Mouse (Mus musculus) lung, adult 2 months (tissue): ENCODE results near the gene Lin7c. TPM values are rescaled to one million over a fixed set of nuclear protein-coding genes. Genes with fewer than 3 reads are reported as not detected.

Experiments used
- DNase-seq: peaks from one replicate; pipeline ENCODE4 v3.0.0; 2022
- H3K4me1 ChIP-seq: fragments of 200-500 bp; 2 replicates; pipeline ENCODE4 v1.6.1; 2011; ENCODE audit warnings: low read length; ENCODE audit not compliant: control insufficient read depth, insufficient read depth
- H3K4me3 ChIP-seq: fragments of 200-500 bp; replicated peaks from 2 replicates; pipeline ENCODE3; 2011; ENCODE audit warnings: low read depth, mild to moderate bottlenecking, control low read depth, low read length; ENCODE audit errors: extremely low read depth
- CTCF ChIP-seq: fragments of 200-500 bp; IDR thresholded peaks from 2 replicates; pipeline ENCODE4 v1.5.1; 2011; ENCODE audit warnings: mild to moderate bottlenecking, low read length, control low read depth; ENCODE audit not compliant: insufficient read depth
- POLR2A ChIP-seq: fragments of 200-500 bp; IDR thresholded peaks from 2 replicates; pipeline ENCODE4 v1.6.1; 2011; ENCODE audit warnings: low read depth, mild to moderate bottlenecking, control low read depth, low read length, borderline replicate concordance; ENCODE audit errors: extremely low read depth
- WGBS: fragments of 180-500 bp; shearing (Covaris S2); methylation state at CpG from one replicate; pipeline ENCODE4 v1.1.7; 2018; 5-methylcytosine and 5-hydroxymethylcytosine counted together
- polyA plus RNA-seq: library from polyadenylated mRNA; depleted of rRNA; stranded (reverse); fragments of >200 nt; gene quantifications from 2 replicates; pipeline ENCODE4 v1.2.3, GENCODE M21; 2012

Gene Lin7c
- polyA plus RNA-seq, 1 experiment: 12.5 TPM

GRCm38 (mm10) chr2:109934086-109934485 is 43.4 kb downstream of the Lin7c start:
- Histone ChIP-seq H3K4me3 (no peak overlapping the region), H3K4me1 (no peaks in the 10 kb centered on the region)
- TF ChIP-seq POLR2A (no peak), CTCF (no peak)
- DNase-seq: no peak
- WGBS: 63% methylated on average over 4 of the region's 4 CpGs

- Histone ChIP-seq H3K4me3 (no peak overlapping the region), H3K4me1 (no peaks in the 10 kb centered on the region)
- TF ChIP-seq CTCF (no peak), POLR2A (no peak)
- DNase-seq: no peak
- WGBS: 91% methylated on average over 3 of the region's 3 CpGs
Measured at GRCm38 (mm10) chr2:109935194-109935593, 44.5 kb downstream of the Lin7c start.

- TF ChIP-seq CTCF: no peak
- no peak for TF ChIP-seq POLR2A
- DNase-seq: no peak
- WGBS: 62% methylated on average over 11 of the region's 11 CpGs
- Histone ChIP-seq H3K4me3 (no peak overlapping the region), H3K4me1 (no peaks in the 10 kb centered on the region)
Measured at GRCm38 (mm10) chr2:109935754-109936409, 45.2 kb downstream of the Lin7c start.

GRCm38 (mm10) chr2:109936410-109936755 is 45.7 kb downstream of the Lin7c start:
- DNase-seq: no peak
- TF ChIP-seq POLR2A (no peak), CTCF (no peak)
- WGBS: 68% methylated on average over 2 of the region's 2 CpGs
- Histone ChIP-seq H3K4me3 (no peak overlapping the region), H3K4me1 (no peaks in the 10 kb centered on the region)

GRCm38 (mm10) chr2:109941973-109942444 is 51.4 kb downstream of the Lin7c start:
- DNase-seq: no peak
- TF ChIP-seq POLR2A: no peak
- no peak for TF ChIP-seq CTCF
- no peak overlapping the region for H3K4me3 ChIP-seq
- 64% methylated on average over 5 of the region's 5 CpGs for WGBS
- no peaks in the 10 kb centered on the region for H3K4me1 ChIP-seq

- Histone ChIP-seq H3K4me1 (no peaks in the 10 kb centered on the region), H3K4me3 (no peak overlapping the region)
- no peak for DNase-seq
- WGBS: 86% methylated on average over 8 of the region's 8 CpGs
- TF ChIP-seq POLR2A: no peak
- no peak for TF ChIP-seq CTCF
Measured at GRCm38 (mm10) chr2:109942810-109943570, 52.3 kb downstream of the Lin7c start.

- WGBS: 78% methylated on average over 9 of the region's 9 CpGs
- Histone ChIP-seq H3K4me1 (no peaks in the 10 kb centered on the region), H3K4me3 (no peak overlapping the region)
- no peak for DNase-seq
- no peak for TF ChIP-seq CTCF
- no peak for TF ChIP-seq POLR2A
Measured at GRCm38 (mm10) chr2:109944995-109945394, 54.3 kb downstream of the Lin7c start.

DNA sequence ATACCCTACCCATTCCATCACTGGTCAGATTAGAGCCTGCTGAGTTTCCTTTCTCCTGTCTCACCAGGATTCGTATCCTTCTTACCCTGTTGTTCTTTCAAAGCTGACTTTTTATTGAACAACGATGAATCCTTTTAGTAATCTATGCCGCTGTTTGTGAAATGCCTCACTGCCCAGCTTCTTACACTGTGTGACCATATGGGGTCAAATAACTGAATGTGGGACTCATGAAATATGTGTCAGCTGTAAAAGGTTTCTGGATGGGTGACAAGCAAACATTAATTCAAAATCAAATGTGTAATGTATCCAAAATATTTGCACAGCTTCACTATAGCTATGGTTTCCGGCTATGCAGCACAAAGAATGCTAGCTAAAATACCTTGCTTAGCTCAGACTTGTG is 54.9 kb downstream of the Lin7c start:
- no peak for DNase-seq
- 82% methylated on average over 4 of the region's 4 CpGs for WGBS
- no peak overlapping the region for H3K4me3 ChIP-seq
- no peaks in the 10 kb centered on the region for H3K4me1 ChIP-seq
- TF ChIP-seq CTCF (no peak), POLR2A (no peak)

GRCm38 (mm10) chr2:109946426-109946825 is 55.8 kb downstream of the Lin7c start:
- Histone ChIP-seq H3K4me1 (no peaks in the 10 kb centered on the region), H3K4me3 (no peak overlapping the region)
- no peak for TF ChIP-seq POLR2A
- no peak for TF ChIP-seq CTCF
- no peak for DNase-seq
- 89% methylated on average over 6 of the region's 6 CpGs for WGBS

GRCm38 (mm10) chr2:109949519-109949918 is 58.9 kb downstream of the Lin7c start:
- Histone ChIP-seq H3K4me1 (no peaks in the 10 kb centered on the region), H3K4me3 (no peak overlapping the region)
- TF ChIP-seq CTCF: no peak
- no peak for TF ChIP-seq POLR2A
- DNase-seq: no peak
